Mouse (Mus musculus) limb, embryonic 15.5 days (tissue): ENCODE measurements around the gene Ccr10. TPM values are rescaled to one million over a fixed set of nuclear protein-coding genes. Genes with fewer than 3 reads are reported as not detected.
"Not testable (repeated sequence)": the region's sequence is repeated elsewhere in the genome, so short reads cannot be mapped to it uniquely, and the experiment has no call there.

ENCODE experiments used
- ATAC-seq: fragments of 200-750 bp; cut with Nextera tagmentation; 2 replicates; pipeline ENCODE4 v1.8.0; 2017; ENCODE audit warnings: low read depth, moderate TSS enrichment; ENCODE audit not compliant: insufficient number of reproducible peaks, low FRiP score, low TSS enrichment
- H3K27ac ChIP-seq: fragments of 300-500 bp; sonication (generic); 2 replicates; pipeline ENCODE4 v1.5.1; 2015; ENCODE audit warnings: moderate library complexity, mild to moderate bottlenecking, inconsistent platforms
- H3K27me3 ChIP-seq: fragments of 300-500 bp; sonication (generic); 2 replicates; pipeline ENCODE4 v1.6.1; 2015; ENCODE audit warnings: inconsistent platforms
- H3K36me3 ChIP-seq: fragments of 300-500 bp; sonication (generic); 2 replicates; pipeline ENCODE4 v1.6.1; 2015; ENCODE audit warnings: inconsistent platforms
- H3K4me1 ChIP-seq: fragments of 300-500 bp; sonication (generic); 2 replicates; pipeline ENCODE4 v1.6.1; 2015; ENCODE audit warnings: inconsistent platforms
- H3K4me2 ChIP-seq: fragments of 300-500 bp; sonication (generic); 2 replicates; pipeline ENCODE4 v1.6.1; 2015; ENCODE audit warnings: mild to moderate bottlenecking, inconsistent platforms
- H3K4me3 ChIP-seq: fragments of 300-500 bp; sonication (generic); 2 replicates; pipeline ENCODE4 v1.5.1; 2015; ENCODE audit warnings: mild to moderate bottlenecking, inconsistent platforms
- H3K9ac ChIP-seq: fragments of 300-500 bp; sonication (generic); 2 replicates; pipeline ENCODE4 v1.6.1; 2015; ENCODE audit warnings: inconsistent platforms
- H3K9me3 ChIP-seq: fragments of 300-500 bp; sonication (generic); 2 replicates; pipeline ENCODE4 v1.6.1; 2016; ENCODE audit warnings: inconsistent platforms
- whole genome bisulfite sequencing: fragments of 180-500 bp; shearing (Covaris S2); methylation state at CpG from one replicate; pipeline ENCODE4 v1.1.7; 2015; 5-methylcytosine and 5-hydroxymethylcytosine counted together
- polyA plus RNA-seq: library from polyadenylated mRNA; unstranded; fragments of >200 nt; fragmentation: Nextera tagmentation; extraction: Ambion mirVana; gene quantifications from 2 replicates; pipeline ENCODE4 v1.2.1, GENCODE M21; 2015

The Ccr10 gene
- polyA plus RNA-seq, 1 experiment from 2014 or later, result 0.36 TPM

DNA sequence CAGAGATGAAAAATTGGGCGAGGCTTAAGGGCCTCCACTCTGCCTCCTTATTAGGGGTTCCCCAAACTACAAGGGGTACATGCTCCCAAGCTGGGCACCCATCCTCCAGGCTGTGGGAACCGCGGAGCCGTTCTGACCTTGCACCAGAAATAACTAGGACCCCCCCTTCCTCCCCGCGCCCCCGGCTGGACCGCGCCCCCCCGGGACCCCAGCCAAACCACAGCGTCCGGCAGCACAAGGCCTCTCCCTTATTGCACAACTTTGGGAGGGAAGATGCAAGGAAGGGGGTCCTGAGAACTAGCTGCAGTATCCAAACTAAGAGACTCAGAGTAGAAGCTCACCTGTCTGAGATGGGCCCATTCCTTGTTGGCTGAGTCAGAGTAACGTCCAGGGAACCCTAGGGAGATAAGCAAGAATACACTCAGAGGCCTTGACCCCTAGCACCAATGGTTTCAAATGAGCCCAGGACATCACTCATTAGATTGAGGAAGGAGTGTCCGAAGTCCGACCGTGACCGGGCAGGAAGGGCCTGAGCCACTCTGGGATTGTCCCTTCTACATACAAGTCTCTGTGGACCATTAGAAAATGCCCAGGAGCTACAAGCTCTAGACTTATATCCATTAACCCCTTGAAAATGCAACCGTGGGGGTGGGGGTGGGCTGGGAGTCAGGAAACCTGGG lies 6.8 kb downstream of the Ccr10 start:
- Histone ChIP-seq H3K4me1 (peaks cover 68% of the 10 kb centered on the region), H3K27ac (no peak overlapping the region), H3K4me3 (peak overlapping the region; percentile 73; the same call in 1 of the 2 replicates), H3K27me3 (peaks cover 70% of the 10 kb centered on the region), H3K4me2 (peak overlapping the region; percentile 89), H3K9me3 (no peaks in the 10 kb centered on the region), H3K36me3 (peaks cover 47% of the 10 kb centered on the region), H3K9ac (no peak overlapping the region)
- WGBS, result 65% methylated on average over 18 of the region's 18 CpGs
- ATAC-seq, result no peak

DNA sequence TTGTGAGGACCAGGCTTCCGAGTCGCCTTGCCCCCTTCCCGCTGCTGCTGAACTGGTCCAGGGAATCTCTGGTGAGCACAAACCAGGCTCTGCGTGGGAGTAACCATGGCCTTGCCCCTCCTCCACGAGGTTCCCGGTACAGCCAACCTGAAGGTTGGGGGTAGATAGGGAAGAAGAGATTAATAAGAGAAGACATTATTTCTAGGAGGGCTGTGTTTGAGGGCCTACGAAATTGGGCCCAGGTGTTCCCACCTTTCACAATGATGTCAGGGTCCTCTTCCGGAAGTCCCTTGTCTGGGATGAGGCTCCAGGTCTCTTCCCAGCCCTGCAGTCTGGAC lies 7.3 kb downstream of the Ccr10 start:
- Histone ChIP-seq H3K36me3 (peaks cover 51% of the 10 kb centered on the region), H3K4me2 (no peak overlapping the region), H3K4me3 (0 out of 2 replicates have a peak overlapping the region, but pooled peaks have one; percentile 73), H3K27me3 (peaks cover 72% of the 10 kb centered on the region), H3K9me3 (no peaks in the 10 kb centered on the region), H3K9ac (no peak overlapping the region), H3K27ac (no peak overlapping the region), H3K4me1 (peaks cover 66% of the 10 kb centered on the region)
- WGBS, result 57% methylated on average over 8 of the region's 8 CpGs
- ATAC-seq, result no peak

DNA sequence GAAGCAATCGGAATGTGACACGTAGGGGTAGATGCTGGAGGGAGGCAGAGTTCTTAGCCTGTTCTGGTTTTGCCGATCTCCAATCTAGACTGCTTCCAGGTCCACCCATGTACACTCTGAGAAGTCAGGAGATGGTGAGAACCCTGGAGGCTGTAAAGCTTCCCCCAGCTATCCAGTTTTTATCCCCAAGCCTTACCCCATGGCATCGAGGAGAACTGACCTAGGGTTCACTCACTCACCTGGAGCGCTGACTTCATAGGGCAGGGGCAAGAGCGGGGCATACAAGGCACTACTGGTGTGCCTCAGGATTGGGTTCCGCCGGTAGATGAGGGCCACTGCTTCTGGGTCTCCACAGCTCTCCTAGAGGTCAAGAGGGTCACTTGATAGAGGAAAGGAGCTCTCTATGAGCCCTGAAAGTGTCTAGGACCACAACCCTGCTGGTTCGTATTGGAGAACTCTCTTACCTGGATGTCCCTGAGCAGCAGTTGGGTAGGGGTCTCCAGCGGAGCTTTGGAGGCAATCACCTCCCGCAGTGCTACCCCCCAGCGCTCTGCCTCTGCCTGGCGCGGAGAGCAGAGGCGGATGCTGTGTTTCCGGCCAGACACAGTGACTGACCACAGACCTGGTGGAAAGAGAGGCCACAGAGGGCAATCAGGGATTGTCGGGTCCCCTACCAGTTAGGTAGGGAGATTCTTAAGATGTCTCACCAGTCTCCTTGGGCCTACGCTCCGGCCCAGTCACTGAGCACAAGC lies 7.9 kb downstream of the Ccr10 start:
- ATAC-seq, result no peak
- Histone ChIP-seq H3K4me2 (no peak overlapping the region), H3K9ac (no peak overlapping the region), H3K27me3 (peaks cover 77% of the 10 kb centered on the region), H3K27ac (no peak overlapping the region), H3K4me3 (no peak overlapping the region), H3K36me3 (peaks cover 57% of the 10 kb centered on the region), H3K4me1 (peaks cover 66% of the 10 kb centered on the region), H3K9me3 (no peaks in the 10 kb centered on the region)
- 59% methylated on average over 19 of the region's 19 CpGs for WGBS

DNA sequence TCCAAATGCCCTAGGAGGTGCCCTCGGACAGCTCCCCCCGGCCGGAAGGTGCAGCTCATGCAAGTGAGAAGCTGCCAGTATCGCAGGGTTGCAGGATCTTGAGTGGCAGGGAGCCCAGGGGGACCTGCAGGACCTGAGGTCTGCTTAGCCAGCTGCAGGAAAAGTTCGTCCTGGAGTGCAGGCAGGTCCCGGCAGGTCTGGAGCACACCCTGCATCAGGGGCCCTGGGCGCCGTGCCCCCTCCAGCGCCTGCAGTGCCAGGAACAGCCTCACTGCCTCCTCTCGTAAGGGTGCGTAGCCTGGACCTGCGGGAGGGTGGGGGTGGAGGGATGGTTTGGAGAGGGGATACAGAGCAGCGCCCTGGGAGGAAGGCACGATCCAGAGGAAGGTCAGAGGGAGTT lies 8.9 kb downstream of the Ccr10 start:
- no peak overlapping the region for H3K9ac ChIP-seq
- ATAC-seq, result no peak
- no peaks in the 10 kb centered on the region for H3K9me3 ChIP-seq
- no peak overlapping the region for H3K4me2 ChIP-seq
- H3K4me3 ChIP-seq, result no peak overlapping the region
- no peak overlapping the region for H3K27ac ChIP-seq
- H3K27me3 ChIP-seq, result peaks cover 86% of the 10 kb centered on the region
- H3K4me1 ChIP-seq, result peaks cover 59% of the 10 kb centered on the region
- H3K36me3 ChIP-seq, result peaks cover 66% of the 10 kb centered on the region
- WGBS, result 55% methylated on average over 14 of the region's 14 CpGs

DNA sequence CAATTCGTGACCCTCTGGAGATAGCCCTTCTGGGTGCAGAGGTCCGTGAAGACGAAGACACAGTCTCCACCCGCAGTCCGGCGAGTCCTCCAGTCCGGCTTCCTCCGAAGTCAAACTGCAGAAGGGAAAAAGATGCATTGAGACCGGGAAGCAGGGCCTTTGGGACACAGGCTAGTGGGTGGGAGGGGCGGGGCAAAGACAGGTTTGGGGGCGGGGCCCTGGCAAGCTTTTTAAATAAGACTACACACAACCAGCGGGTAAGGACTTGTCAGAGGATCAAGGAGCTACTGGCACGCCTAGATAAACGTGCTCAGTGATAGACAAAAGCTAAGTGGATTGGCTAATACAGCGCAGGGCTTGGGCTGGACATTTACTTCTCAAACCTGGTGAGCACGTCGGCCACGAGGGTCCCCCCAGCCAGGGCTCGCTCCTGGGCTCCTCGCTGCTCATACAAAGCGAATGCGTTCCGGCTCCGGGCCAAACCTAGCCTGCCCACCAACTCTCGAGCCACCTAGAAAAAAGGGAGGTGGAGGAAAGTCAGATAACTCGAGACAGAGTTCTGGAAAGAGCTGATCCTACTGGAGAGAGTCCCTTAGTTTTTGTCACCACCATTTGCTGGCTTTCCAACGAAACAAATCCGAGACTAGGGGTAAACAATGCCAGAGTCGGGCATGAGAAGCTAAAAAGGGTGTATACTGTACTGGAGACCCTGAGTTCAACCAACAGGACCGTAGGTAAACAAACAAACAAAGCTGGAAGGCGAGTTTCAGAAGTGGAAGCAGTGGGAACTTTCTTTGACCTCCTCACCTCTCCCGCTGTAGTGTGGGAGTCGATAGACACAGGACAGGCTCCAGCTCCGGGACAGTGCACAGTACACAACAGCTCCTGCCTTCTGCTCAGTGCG lies 10.3 kb downstream of the Ccr10 start:
- Histone ChIP-seq H3K4me2 (no peak overlapping the region; the same call in 1 of the 2 replicates), H3K27ac (peak overlapping the region; percentile 61), H3K4me1 (peaks cover 50% of the 10 kb centered on the region), H3K9me3 (no peaks in the 10 kb centered on the region), H3K36me3 (peaks cover 69% of the 10 kb centered on the region), H3K4me3 (peak overlapping the region; percentile 33; the same call in 1 of the 2 replicates), H3K27me3 (peaks cover 84% of the 10 kb centered on the region), H3K9ac (no peak overlapping the region)
- WGBS, result 32% methylated on average over 35 of the region's 35 CpGs
- no peak for ATAC-seq

DNA sequence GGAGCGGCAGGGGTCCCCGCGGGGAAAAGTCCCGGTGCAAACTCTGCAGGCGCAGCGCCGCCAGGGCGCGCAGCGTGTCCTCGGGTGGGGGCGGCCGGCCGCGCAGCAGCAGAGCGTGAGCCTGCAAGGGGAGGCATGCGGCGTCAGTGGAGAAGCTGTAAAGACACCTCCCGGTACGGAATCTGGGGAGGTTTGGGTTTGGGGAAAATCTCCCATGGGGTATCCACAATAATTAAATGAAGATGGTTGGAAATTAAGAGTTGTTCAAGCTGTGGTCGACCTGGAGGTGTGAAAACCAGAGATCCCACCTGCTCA lies 10.9 kb downstream of the Ccr10 start:
- no peaks in the 10 kb centered on the region for H3K9me3 ChIP-seq
- H3K27ac ChIP-seq, result no peak overlapping the region
- H3K36me3 ChIP-seq, result peaks cover 69% of the 10 kb centered on the region
- H3K4me2 ChIP-seq, result peak overlapping the region; percentile 58
- H3K9ac ChIP-seq, result no peak overlapping the region
- H3K4me1 ChIP-seq, result peaks cover 44% of the 10 kb centered on the region
- ATAC-seq, result no peak
- peak overlapping the region; percentile 33 for H3K4me3 ChIP-seq
- peaks cover 78% of the 10 kb centered on the region for H3K27me3 ChIP-seq
- WGBS, result 21% methylated on average over 21 of the region's 21 CpGs

DNA sequence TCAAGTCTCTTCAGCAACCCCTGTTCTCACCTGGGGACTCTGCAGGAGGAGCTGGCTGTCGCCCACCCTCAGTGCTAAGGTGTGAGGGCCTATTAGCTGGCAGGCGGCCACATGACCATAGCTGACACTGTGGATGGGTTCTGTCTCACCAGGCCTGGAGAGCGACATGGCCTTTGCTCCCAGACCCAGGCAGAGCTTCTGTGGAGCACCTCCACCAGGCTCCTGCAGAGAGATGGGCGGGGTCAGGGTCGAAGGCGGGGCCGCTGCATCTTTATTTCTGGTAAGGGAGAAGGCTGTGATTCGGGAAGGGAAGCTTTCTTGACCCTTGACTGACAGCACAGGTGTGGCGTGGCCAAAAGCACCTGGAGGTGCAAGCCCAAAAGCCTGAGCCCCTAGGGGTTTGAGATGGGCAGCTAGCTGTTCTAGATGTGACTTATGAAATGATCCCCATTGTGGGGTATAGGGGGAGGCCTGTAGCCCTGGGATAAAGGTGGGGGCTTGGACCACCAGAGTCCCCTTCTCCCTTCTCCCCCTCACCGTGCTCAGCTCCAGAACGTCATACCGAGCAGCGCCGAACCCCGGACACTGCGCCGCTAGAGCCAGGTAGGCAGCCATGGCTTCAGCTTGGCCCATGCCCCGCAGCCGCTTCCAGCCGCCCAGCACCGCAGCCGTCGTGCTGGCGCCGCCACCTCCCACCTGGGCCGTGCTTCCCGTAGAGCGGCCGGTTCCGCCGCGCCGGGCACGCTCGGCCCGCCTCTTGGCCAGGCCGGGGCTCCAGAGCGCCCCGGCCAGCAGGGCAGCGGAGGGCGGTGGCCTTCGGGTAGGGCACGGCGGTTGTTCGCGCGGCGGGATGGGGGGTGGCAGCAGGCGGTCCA lies 11.5 kb downstream of the Ccr10 start:
- no peak for ATAC-seq
- 18% methylated on average over 49 of the region's 49 CpGs for WGBS
- Histone ChIP-seq H3K9ac (no peak overlapping the region; the same call in 1 of the 2 replicates), H3K27ac (no peak overlapping the region), H3K27me3 (peaks cover 72% of the 10 kb centered on the region), H3K4me3 (peak overlapping the region; percentile 33), H3K36me3 (peaks cover 69% of the 10 kb centered on the region), H3K9me3 (no peaks in the 10 kb centered on the region), H3K4me2 (peak overlapping the region; percentile 58), H3K4me1 (peaks cover 38% of the 10 kb centered on the region)

DNA sequence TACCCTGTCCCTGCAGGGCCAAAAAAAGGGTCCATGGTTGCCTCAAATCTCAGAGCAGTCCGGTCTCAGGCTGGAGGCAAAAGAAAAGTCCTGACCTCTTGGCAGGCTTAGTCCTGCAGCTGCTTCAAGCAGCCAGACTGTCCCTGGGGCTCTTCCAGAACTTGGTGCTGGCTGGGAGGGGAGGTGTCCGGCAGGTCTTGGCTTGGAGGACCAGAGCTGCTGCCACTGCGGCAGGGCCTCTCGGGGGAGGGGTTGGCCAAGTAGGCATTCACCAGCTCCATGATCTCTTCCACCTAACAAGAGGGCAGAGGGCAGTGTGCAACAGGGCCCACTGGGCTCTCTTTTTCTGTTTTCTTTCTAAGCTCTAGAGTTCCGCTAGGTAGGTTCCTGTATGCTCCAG lies 12.5 kb downstream of the Ccr10 start:
- no peak overlapping the region for H3K4me3 ChIP-seq
- no peaks in the 10 kb centered on the region for H3K9me3 ChIP-seq
- peaks cover 32% of the 10 kb centered on the region for H3K4me1 ChIP-seq
- ATAC-seq, result no peak
- H3K36me3 ChIP-seq, result peaks cover 64% of the 10 kb centered on the region
- no peak overlapping the region for H3K27ac ChIP-seq
- peaks cover 62% of the 10 kb centered on the region for H3K27me3 ChIP-seq
- WGBS, result 55% methylated on average over 5 of the region's 5 CpGs
- H3K9ac ChIP-seq, result no peak overlapping the region
- H3K4me2 ChIP-seq, result no peak overlapping the region

- Histone ChIP-seq H3K27me3 (peaks cover 58% of the 10 kb centered on the region), H3K9ac (no peak overlapping the region), H3K4me2 (no peak overlapping the region), H3K4me1 (peaks cover 28% of the 10 kb centered on the region), H3K27ac (no peak overlapping the region), H3K9me3 (no peaks in the 10 kb centered on the region), H3K36me3 (peaks cover 59% of the 10 kb centered on the region), H3K4me3 (no peak overlapping the region)
- WGBS, result 51% methylated on average over 5 of the region's 5 CpGs
- no peak for ATAC-seq
These were observed 12.9 kb downstream of the Ccr10 start for GRCm38 (mm10) chr11:101162301-101162700.

DNA sequence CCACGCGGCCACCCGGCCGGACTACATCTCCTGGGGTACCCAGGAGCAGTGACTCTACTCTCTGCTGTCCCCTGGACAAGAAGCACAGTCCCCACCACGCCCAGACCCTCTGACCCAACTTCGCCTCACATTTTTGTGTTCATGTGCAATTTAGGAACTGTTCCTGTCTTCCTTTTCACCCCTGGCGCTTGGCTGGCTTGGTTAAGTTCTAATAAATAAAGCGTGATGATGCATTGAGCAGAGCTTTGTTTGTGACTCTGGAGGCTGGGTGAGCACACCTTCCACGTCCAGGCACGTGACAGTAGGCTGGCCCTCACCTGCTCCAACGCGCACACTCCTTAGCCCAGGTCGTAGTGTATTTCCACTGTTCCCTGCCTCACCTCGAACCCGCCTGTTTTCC lies 13.7 kb downstream of the Ccr10 start:
- Histone ChIP-seq H3K4me1 (peaks cover 28% of the 10 kb centered on the region), H3K9ac (no peak overlapping the region), H3K4me3 (no peak overlapping the region), H3K9me3 (no peaks in the 10 kb centered on the region), H3K27me3 (peaks cover 50% of the 10 kb centered on the region), H3K36me3 (peaks cover 52% of the 10 kb centered on the region), H3K4me2 (no peak overlapping the region), H3K27ac (no peak overlapping the region)
- ATAC-seq, result no peak
- WGBS, result 81% methylated on average over 15 of the region's 15 CpGs

- H3K4me3 ChIP-seq, H3K9ac ChIP-seq, H3K9me3 ChIP-seq, H3K27ac ChIP-seq, ATAC-seq, H3K4me2 ChIP-seq: not testable (repeated sequence)
- 70% methylated on average over 7 of the region's 8 CpGs for WGBS
- Histone ChIP-seq H3K27me3 (peaks cover 45% of the 10 kb centered on the region), H3K4me1 (peaks cover 30% of the 10 kb centered on the region), H3K36me3 (peaks cover 47% of the 10 kb centered on the region)
These were observed 14.2 kb downstream of the Ccr10 start for GRCm38 (mm10) chr11:101160981-101161505.
